Mouse (Mus musculus) hindbrain, embryonic 16.5 days (tissue): ENCODE data around the gene Eif2b5. TPM values are rescaled to one million over a fixed set of nuclear protein-coding genes. Genes with fewer than 3 reads are reported as not detected.

Experiments used
- ATAC-seq: fragments of 200-750 bp; cut with Nextera tagmentation; 2 replicates; pipeline ENCODE4 v1.8.0; 2017; ENCODE audit warnings: moderate TSS enrichment, moderate library complexity
- H3K27ac ChIP-seq: fragments of 300-500 bp; sonication (generic); 2 replicates; pipeline ENCODE4 v1.5.1; 2014; ENCODE audit warnings: low read depth, mild to moderate bottlenecking, control low read depth, low read length, moderate library complexity
- H3K27me3 ChIP-seq: fragments of 300-500 bp; sonication (generic); replicated peaks from 2 replicates; pipeline ENCODE4 v1.6.1; 2014; ENCODE audit warnings: low read length; ENCODE audit not compliant: control insufficient read depth, insufficient read depth
- H3K36me3 ChIP-seq: fragments of 300-500 bp; sonication (generic); 2 replicates; pipeline ENCODE4 v1.6.1; 2014; ENCODE audit warnings: mild to moderate bottlenecking, low read length, moderate library complexity, mixed read lengths; ENCODE audit not compliant: control insufficient read depth, insufficient read depth
- H3K4me1 ChIP-seq: fragments of 300-500 bp; sonication (generic); 2 replicates; pipeline ENCODE4 v1.6.1; 2014; ENCODE audit warnings: low read depth, low read length; ENCODE audit not compliant: control insufficient read depth, insufficient read depth
- H3K4me2 ChIP-seq: fragments of 300-500 bp; sonication (generic); 2 replicates; pipeline ENCODE4 v1.6.1; 2014; ENCODE audit warnings: mild to moderate bottlenecking, low read length, control low read depth, moderate library complexity
- H3K4me3 ChIP-seq: fragments of 300-500 bp; sonication (generic); 2 replicates; pipeline ENCODE4 v1.5.1; 2014; ENCODE audit warnings: mild to moderate bottlenecking, low read length, control low read depth, moderate library complexity
- H3K9ac ChIP-seq: fragments of 300-500 bp; sonication (generic); 2 replicates; pipeline ENCODE4 v1.6.1; 2014; ENCODE audit warnings: low read depth, mild to moderate bottlenecking, control low read depth, low read length, moderate library complexity
- H3K9me3 ChIP-seq: fragments of 300-500 bp; sonication (generic); 2 replicates; pipeline ENCODE4 v1.6.1; 2014; ENCODE audit warnings: mild to moderate bottlenecking, low read length, moderate library complexity; ENCODE audit not compliant: control insufficient read depth
- WGBS: fragments of 180-500 bp; shearing (Covaris S2); extraction: QIAGEN DNeasy Blood & Tissue Kit; methylation state at CpG from one replicate; pipeline ENCODE4 v1.1.7; 2014; 5-methylcytosine and 5-hydroxymethylcytosine counted together
- polyA plus RNA-seq: library from polyadenylated mRNA; unstranded; fragments of >200 nt; fragmentation: Nextera tagmentation; extraction: Ambion mirVana; gene quantifications from 2 replicates; pipeline ENCODE4 v1.2.1, GENCODE M21; 2015

The Eif2b5 gene
- polyA plus RNA-seq, 1 experiment from 2014 or later = 97.3 TPM

DNA sequence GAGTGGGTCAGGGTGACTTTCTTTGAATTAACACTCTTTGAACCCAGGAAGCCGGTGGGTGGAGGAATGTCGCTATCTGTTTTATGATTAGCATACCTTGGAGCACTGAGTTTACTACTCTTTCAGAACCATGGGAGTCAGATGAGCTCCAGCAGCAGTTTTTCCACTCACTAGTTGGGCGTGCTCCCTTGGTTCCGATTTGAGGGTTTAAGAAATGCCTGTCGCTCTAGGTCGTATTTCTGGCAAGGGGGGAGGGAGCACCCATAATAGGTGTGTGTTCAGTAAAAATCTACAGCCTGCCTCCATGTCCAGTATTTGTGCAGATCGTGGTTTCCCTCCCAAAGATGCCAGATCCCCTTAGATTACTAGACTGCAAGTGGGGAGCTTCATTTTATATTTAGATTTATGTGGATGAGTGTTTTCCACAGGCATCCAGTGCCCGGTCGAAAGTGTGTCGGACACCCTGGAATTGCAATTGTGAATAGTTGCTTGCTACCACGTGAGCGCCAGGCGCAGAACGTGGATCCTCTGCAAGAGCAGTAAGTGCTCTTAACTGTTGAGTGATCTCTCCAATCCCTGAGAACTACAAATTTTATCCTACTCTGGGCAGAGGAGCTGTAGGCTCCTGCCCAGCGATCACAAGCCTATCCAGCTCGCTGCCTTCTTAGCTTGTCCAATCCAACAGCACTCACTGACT is 489 bp upstream of the Eif2b5 start:
- Histone ChIP-seq H3K4me1 (peaks cover 16% of the 10 kb centered on the region), H3K9ac (peak overlapping the region; percentile 91), H3K9me3 (no peaks in the 10 kb centered on the region), H3K27me3 (no peaks in the 10 kb centered on the region; the same call in 1 of the 2 replicates), H3K4me3 (peak overlapping the region; percentile 92), H3K4me2 (peak overlapping the region; percentile 86), H3K27ac (peak overlapping the region; percentile 84), H3K36me3 (peaks cover 24% of the 10 kb centered on the region)
- ATAC-seq = no peak
- WGBS = 14% methylated on average over 16 of the region's 16 CpGs

DNA sequence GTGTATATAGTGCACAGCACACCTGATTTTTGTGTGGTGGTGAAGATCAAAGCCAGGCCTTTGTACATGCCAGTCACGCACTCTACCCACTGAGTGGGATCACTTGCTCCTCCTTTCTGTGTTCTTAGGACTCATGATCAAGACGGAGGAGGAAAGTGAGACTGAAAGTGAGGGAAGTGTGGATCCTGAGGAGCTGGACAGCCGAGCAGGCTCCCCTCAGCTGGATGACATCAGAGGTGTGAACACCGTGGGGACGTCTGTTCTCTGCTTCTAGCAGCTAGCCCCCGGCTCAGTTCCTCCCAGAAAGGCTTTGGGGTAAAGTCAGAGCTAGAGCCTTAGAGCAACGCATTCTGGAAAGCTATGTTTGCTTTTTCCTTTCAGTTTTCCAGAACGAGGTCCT is 7.4 kb downstream of the Eif2b5 start:
- H3K36me3 ChIP-seq = peaks cover 80% of the 10 kb centered on the region

DNA sequence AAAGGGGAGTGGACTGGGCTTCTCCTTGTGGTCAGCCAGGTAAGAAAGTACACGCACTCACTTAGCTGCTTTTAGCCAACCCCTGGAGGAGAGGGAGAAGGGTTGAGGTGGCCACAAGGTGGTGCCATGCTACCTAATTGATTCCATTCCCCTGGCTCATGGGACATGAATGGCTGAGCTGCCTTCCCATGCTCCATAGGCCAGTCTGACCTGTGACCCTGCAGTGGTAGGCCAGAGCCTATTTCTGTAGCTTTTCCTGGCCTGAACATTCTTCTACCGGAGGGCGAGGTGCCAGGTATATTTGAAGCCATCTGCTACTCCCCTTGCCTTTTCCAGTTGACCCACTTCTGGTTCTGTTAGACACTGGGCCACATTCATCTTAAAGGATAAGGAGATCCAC is 10.7 kb downstream of the Eif2b5 start:
- peak; percentile 43 for ATAC-seq
- H3K4me2 ChIP-seq = no peak overlapping the region
- no peak overlapping the region for H3K4me3 ChIP-seq
- H3K9me3 ChIP-seq = no peaks in the 10 kb centered on the region
- H3K9ac ChIP-seq = no peak overlapping the region
- peaks cover 52% of the 10 kb centered on the region for H3K36me3 ChIP-seq
- no peak overlapping the region for H3K27ac ChIP-seq
- H3K27me3 ChIP-seq = no peaks in the 10 kb centered on the region
- 79% methylated on average over 3 of the region's 3 CpGs for WGBS
- H3K4me1 ChIP-seq = no peaks in the 10 kb centered on the region

More for the DNA sequence above, 7.4 kb downstream of the Eif2b5 start:
- Histone ChIP-seq H3K4me1 (no peaks in the 10 kb centered on the region), H3K27ac (no peak overlapping the region), H3K27me3 (no peaks in the 10 kb centered on the region), H3K4me3 (no peak overlapping the region), H3K9ac (no peak overlapping the region), H3K9me3 (no peaks in the 10 kb centered on the region), H3K4me2 (no peak overlapping the region)
- 91% methylated on average over 8 of the region's 8 CpGs for WGBS
- no peak for ATAC-seq

DNA sequence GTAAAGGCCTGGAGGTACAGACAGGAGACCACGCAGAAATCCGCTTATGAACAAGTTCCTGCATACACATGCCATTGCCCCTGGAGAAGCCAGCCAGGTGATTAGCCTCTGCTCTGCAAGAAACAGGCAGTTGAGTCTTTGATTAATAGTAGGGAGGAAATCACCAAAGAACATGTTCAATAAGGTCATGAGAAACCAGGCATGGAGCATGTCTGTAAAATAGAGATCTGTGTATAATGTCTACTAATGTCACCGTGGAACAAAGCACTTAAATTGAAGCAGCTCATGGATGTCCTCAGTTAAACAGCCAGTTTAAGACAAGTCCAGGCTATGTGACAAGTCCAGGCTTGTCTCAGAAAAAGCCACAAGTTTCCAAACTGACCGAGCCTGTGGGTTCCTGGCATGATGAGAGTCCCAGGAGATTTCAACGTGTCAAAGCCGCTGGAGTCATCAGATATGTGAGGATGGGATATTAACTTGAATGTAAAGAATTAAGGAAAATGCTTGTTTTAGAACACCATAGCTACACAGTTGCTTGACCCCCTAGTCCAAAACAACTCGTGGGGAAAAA is 12.7 kb downstream of the Eif2b5 start:
- Histone ChIP-seq H3K4me2 (no peak overlapping the region), H3K4me1 (no peaks in the 10 kb centered on the region; the same call in none of the 2 replicates), H3K27ac (no peak overlapping the region), H3K27me3 (no peaks in the 10 kb centered on the region), H3K36me3 (peaks cover 37% of the 10 kb centered on the region), H3K9ac (no peak overlapping the region), H3K4me3 (no peak overlapping the region), H3K9me3 (no peaks in the 10 kb centered on the region)
- WGBS = 89% methylated on average over 7 of the region's 7 CpGs
- ATAC-seq = no peak

DNA sequence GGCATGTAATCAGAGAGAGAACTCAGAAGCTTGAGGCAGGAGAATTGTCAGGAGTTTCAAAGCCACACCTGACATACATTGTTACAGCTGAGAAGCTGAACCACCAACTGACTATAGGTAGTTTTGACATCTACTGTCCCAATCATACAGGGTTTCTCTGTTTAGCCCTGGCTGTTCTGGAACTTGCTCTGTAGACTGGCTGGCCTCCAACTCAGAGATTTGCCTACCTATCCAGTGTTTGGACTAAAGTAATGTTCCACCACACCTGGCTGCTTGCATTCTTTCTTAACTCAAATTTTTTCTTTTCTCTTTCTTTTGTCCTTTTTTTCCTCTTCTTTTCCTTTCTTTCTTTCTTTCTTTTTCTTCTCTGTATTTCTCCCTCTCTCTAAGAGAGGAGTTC is 17.4 kb downstream of the Eif2b5 start:
- Histone ChIP-seq H3K27ac (peak overlapping the region; percentile 90), H3K27me3 (no peaks in the 10 kb centered on the region), H3K9ac (peak overlapping the region; percentile 81), H3K4me1 (peaks cover 17% of the 10 kb centered on the region), H3K4me3 (peak overlapping the region; percentile 93), H3K36me3 (peaks cover 7% of the 10 kb centered on the region; the same call in 1 of the 2 replicates), H3K4me2 (peak overlapping the region; percentile 88), H3K9me3 (no peaks in the 10 kb centered on the region)
- ATAC-seq = no peak

DNA sequence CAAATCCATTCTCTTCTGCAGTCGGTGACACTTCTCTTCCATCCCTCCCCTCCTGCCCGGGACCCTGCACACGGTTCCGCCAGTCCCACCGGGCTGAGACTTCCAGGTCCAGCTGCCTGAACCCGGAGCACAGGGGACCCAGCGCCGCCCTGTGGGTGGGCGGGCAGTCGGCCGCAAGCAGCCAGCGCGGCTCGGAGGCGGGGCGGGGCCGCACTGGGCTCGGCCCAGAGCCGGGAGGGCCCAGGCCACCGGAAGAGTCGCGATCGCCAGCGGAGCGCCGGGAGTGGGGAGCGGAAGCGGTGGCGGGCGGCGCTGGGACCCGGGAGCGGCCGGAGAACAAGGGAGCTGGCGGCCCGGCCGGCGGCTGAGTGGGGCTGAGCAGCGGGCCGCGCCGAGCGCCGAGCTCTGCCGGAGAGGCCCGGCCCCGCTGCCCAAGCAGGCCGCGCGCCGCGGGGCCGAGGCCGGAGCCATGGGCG is 18.1 kb downstream of the Eif2b5 start, which contains the start of gene Dvl3:
Gene Dvl3 (plus strand): TSS at position 257 of the 476 bp plus-strand sequence.
- Histone ChIP-seq H3K27ac (peak within 1 kb of the TSS; percentile 90), H3K9ac (peak within 1 kb of the TSS; percentile 81), H3K4me3 (peak within 1 kb of the TSS; percentile 93), H3K27me3 (no peaks in the 10 kb centered on the region), H3K36me3 (peaks cover 4% of the 10 kb centered on the region; the same call in 1 of the 2 replicates), H3K9me3 (no peaks in the 10 kb centered on the region), H3K4me1 (peaks cover 17% of the 10 kb centered on the region), H3K4me2 (peak within 1 kb of the TSS; percentile 88)
- 0% methylated on average over 32 of the region's 55 CpGs for WGBS
- peak; percentile 97 for ATAC-seq

DNA sequence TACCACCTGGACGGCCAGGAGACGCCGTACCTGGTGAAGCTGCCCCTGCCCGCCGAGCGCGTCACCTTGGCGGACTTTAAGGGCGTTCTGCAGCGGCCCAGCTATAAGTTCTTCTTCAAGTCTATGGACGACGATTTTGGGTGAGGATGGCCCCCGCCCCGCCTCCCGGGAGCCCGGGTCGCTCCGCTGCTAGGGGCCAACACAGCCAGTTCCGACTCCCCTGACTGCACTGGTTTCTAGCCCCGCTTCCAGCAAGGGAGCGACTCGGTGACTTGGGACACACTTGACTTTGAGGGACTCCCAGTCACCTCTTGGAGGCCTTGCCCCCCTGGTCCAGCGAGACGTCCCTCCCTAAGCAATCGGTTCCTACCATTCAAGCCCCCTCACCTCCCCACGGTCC is 18.6 kb downstream of the Eif2b5 start:
- peak overlapping the region; percentile 88 for H3K4me2 ChIP-seq
- H3K27ac ChIP-seq = peak overlapping the region; percentile 90
- peaks cover 17% of the 10 kb centered on the region for H3K4me1 ChIP-seq
- under 1% methylated on average over 26 of the region's 26 CpGs for WGBS
- H3K9me3 ChIP-seq = no peaks in the 10 kb centered on the region
- H3K27me3 ChIP-seq = no peaks in the 10 kb centered on the region
- peak overlapping the region; percentile 93 for H3K4me3 ChIP-seq
- H3K9ac ChIP-seq = peak overlapping the region; percentile 81
- peaks cover 6% of the 10 kb centered on the region; the same call in 1 of the 2 replicates for H3K36me3 ChIP-seq
- no peak; the same call in none of the 2 replicates for ATAC-seq

DNA sequence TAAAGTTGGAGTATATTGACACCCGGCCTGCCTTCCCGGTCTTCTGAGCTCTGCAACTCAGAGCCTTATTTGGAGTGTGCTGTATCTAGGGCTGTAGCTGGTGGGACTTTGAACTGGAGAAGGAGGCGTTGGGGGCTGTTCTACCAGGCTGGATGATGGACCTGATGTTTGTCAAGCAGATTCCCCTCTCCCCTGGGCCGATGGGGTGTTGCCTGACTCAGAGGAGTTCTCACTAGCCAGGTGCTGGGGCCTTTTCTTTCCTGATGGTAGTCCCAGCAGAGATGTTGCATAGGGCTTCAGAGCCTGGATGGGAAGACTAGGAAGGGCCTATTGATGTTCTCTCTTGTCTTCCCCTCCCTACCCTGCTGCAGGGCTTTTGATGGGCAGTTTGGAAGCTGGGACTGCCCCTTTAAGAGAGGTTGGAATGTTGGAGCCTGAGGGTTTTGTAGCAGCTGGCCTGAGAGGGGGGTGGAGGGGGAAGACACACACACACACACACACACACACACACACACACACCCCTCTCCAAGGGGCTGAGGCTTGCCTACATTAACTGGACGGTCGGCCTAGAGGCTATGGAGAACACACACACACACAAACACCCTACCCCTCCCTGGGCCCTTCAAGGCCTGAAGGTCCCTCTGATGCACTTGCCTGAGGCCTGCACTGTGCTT is 19.2 kb downstream of the Eif2b5 start:
- Histone ChIP-seq H3K36me3 (peaks cover 6% of the 10 kb centered on the region; the same call in 1 of the 2 replicates), H3K4me3 (peak overlapping the region; percentile 93), H3K27me3 (no peaks in the 10 kb centered on the region), H3K27ac (peak overlapping the region; percentile 90), H3K4me2 (peak overlapping the region; percentile 88), H3K9ac (peak overlapping the region; percentile 81), H3K9me3 (no peaks in the 10 kb centered on the region), H3K4me1 (peaks cover 17% of the 10 kb centered on the region)
- WGBS = 2% methylated on average over 6 of the region's 6 CpGs
- peak; percentile 49 for ATAC-seq

DNA sequence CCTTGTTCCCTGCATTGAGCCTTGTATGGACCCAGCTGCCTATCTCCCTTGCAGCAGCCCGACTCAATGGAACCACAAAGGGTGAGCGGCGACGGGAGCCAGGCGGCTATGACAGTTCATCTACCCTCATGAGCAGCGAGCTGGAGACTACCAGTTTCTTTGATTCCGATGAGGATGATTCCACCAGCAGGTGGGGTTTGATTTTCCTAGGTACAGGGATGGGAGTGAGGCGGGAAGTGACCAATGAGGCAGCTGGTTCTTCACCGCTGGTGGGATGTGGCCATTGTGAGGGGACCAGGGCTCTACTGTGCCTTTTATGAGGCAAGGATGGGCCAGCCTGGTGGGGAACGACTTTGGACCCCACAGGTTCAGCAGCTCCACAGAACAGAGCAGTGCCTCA is 25.3 kb downstream of the Eif2b5 start:
- Histone ChIP-seq H3K27me3 (no peaks in the 10 kb centered on the region), H3K36me3 (peaks cover 58% of the 10 kb centered on the region), H3K4me3 (no peak overlapping the region), H3K9me3 (no peaks in the 10 kb centered on the region), H3K4me1 (peaks cover 7% of the 10 kb centered on the region), H3K27ac (no peak overlapping the region), H3K9ac (no peak overlapping the region), H3K4me2 (no peak overlapping the region)
- WGBS = 81% methylated on average over 10 of the region's 10 CpGs
- ATAC-seq = no peak
